Mouse (Mus musculus): ENCODE results near the gene Trpm6.

Trpm6 gene

GRCm38 (mm10) chr19:18890216-18890615 is 140.4 kb downstream of the Trpm6 start:
- no peak for DNase-seq

- DNase-seq: no peak
These were observed 148.5 kb downstream of the Trpm6 start for GRCm38 (mm10) chr19:18898238-18898637.

GRCm38 (mm10) chr19:18902041-18902693 is 152.4 kb downstream of the Trpm6 start:
- no peak for DNase-seq

- DNase-seq: no peak
These were observed 152.9 kb downstream of the Trpm6 start for GRCm38 (mm10) chr19:18902694-18903067.

- DNase-seq: no peak
These were observed 155.7 kb downstream of the Trpm6 start for GRCm38 (mm10) chr19:18905511-18905910.

- DNase-seq: no peak
These were observed 159.9 kb downstream of the Trpm6 start for GRCm38 (mm10) chr19:18909641-18910040.

GRCm38 (mm10) chr19:18911755-18912340 is 162.1 kb downstream of the Trpm6 start:
- DNase-seq: no peak

DNA sequence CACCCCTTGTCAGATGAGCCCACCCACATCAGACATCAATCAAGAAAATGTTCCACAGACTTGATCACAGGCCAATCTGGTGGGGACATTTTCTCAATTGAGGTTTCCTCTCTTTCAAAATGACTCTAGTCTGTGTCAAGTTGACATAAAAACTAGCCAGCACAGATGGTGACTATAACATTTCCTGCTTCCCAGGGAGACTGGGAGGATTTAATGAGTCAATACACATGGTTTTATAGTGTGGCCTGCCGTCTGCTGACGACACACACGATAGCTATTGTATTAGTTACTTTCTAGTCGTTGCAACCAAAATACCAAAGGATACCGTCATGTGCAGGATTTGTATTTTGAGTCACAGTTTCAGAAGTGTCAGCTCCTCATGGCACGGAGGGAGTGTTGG is 191.6 kb downstream of the Trpm6 start:
- DNase-seq: no peak
